Mouse (Mus musculus): ENCODE data around the gene Asb5.
"Not testable (repeated sequence)": the region's sequence is repeated elsewhere in the genome, so short reads cannot be mapped to it uniquely, and the experiment has no call there.

The Asb5 gene

GRCm38 (mm10) chr8:54529382-54530296 is at the start of gene Asb5, which contains the start of gene Spcs3:
TSS of gene Asb5 (plus strand) at chr8:54529580.
TSS of gene Spcs3 (minus strand) at chr8:54529998.
- DNase-seq = peak; percentile 95 to 96

- no peak for DNase-seq
Measured at GRCm38 (mm10) chr8:54486555-54487273, 42.7 kb upstream of the Asb5 start.

GRCm38 (mm10) chr8:54488437-54488836 is 40.9 kb upstream of the Asb5 start:
- DNase-seq = no peak

GRCm38 (mm10) chr8:54491057-54491690 is 38.2 kb upstream of the Asb5 start:
- DNase-seq = peak in 1 of 2 experiments; percentile 18

GRCm38 (mm10) chr8:54491934-54492333 is 37.4 kb upstream of the Asb5 start:
- DNase-seq = no peak

GRCm38 (mm10) chr8:54493110-54493509 is 36.3 kb upstream of the Asb5 start:
- DNase-seq = peak in 1 of 2 experiments; percentile 37

GRCm38 (mm10) chr8:54493915-54494314 is 35.5 kb upstream of the Asb5 start:
- DNase-seq = no peak

GRCm38 (mm10) chr8:54503104-54503503 is 26.3 kb upstream of the Asb5 start:
- DNase-seq = no peak

- DNase-seq = no peak
Measured at GRCm38 (mm10) chr8:54505060-54505459, 24.3 kb upstream of the Asb5 start.

GRCm38 (mm10) chr8:54507428-54508095 is 21.8 kb upstream of the Asb5 start:
- peak; percentile 65 to 78 for DNase-seq

- DNase-seq = no peak
Measured at GRCm38 (mm10) chr8:54508096-54508456, 21.3 kb upstream of the Asb5 start.

- DNase-seq = no peak
Measured at GRCm38 (mm10) chr8:54508814-54509213, 20.6 kb upstream of the Asb5 start.

- peak; percentile 13 to 47 for DNase-seq
Measured at GRCm38 (mm10) chr8:54509221-54509721, 20.1 kb upstream of the Asb5 start.

GRCm38 (mm10) chr8:54511791-54512190 is 17.6 kb upstream of the Asb5 start:
- no peak for DNase-seq

- DNase-seq = not testable (repeated sequence)
Measured at GRCm38 (mm10) chr8:54512200-54512599, 17.2 kb upstream of the Asb5 start.

- peak; percentile 65 to 86 for DNase-seq
Measured at GRCm38 (mm10) chr8:54518756-54519460, 10.5 kb upstream of the Asb5 start.

GRCm38 (mm10) chr8:54520516-54520915 is 8.9 kb upstream of the Asb5 start:
- no peak for DNase-seq

- DNase-seq = no peak
Measured at GRCm38 (mm10) chr8:54525606-54526005, 3.8 kb upstream of the Asb5 start.

GRCm38 (mm10) chr8:54526700-54527099 is 2.7 kb upstream of the Asb5 start:
- DNase-seq = no peak

- no peak for DNase-seq
Measured at GRCm38 (mm10) chr8:54528571-54528970, 809 bp upstream of the Asb5 start.

- DNase-seq = peak; percentile 44 to 52
Measured at GRCm38 (mm10) chr8:54535172-54535571, 5.8 kb downstream of the Asb5 start.

GRCm38 (mm10) chr8:54537285-54537684 is 7.9 kb downstream of the Asb5 start:
- no peak for DNase-seq
